Mouse (Mus musculus) intestine, embryonic 15.5 days (tissue): ENCODE measurements around the gene Zfp961. TPM values are rescaled to one million over a fixed set of nuclear protein-coding genes. Genes with fewer than 3 reads are reported as not detected.
"Not testable (repeated sequence)": the region's sequence is repeated elsewhere in the genome, so short reads cannot be mapped to it uniquely, and the experiment has no call there.

Experiments
- ATAC-seq: fragments of 200-750 bp; cut with Nextera tagmentation; 2 replicates; pipeline ENCODE4 v1.8.0; 2017; ENCODE audit warnings: moderate TSS enrichment, moderate library complexity
- H3K27ac ChIP-seq: fragments of 300-500 bp; sonication (generic); 2 replicates; pipeline ENCODE4 v1.5.1; 2015; ENCODE audit warnings: mild to moderate bottlenecking, inconsistent platforms
- H3K27me3 ChIP-seq: fragments of 300-500 bp; sonication (generic); replicated peaks from 2 replicates; pipeline ENCODE4 v1.6.1; 2015; ENCODE audit warnings: inconsistent platforms
- H3K36me3 ChIP-seq: fragments of 300-500 bp; sonication (generic); 2 replicates; pipeline ENCODE4 v1.6.1; 2015; ENCODE audit warnings: inconsistent platforms
- H3K4me1 ChIP-seq: fragments of 300-500 bp; sonication (generic); replicated peaks from 2 replicates; pipeline ENCODE4 v1.6.1; 2015; ENCODE audit warnings: inconsistent platforms
- H3K4me2 ChIP-seq: fragments of 300-500 bp; sonication (generic); replicated peaks from 2 replicates; pipeline ENCODE4 v1.6.1; 2015; ENCODE audit warnings: mild to moderate bottlenecking, inconsistent platforms
- H3K4me3 ChIP-seq: fragments of 300-500 bp; sonication (generic); replicated peaks from 2 replicates; pipeline ENCODE4 v1.5.1; 2015; ENCODE audit warnings: inconsistent platforms
- H3K9ac ChIP-seq: fragments of 300-500 bp; sonication (generic); 2 replicates; pipeline ENCODE4 v1.6.1; 2015; ENCODE audit warnings: inconsistent platforms
- H3K9me3 ChIP-seq: fragments of 300-500 bp; sonication (generic); 2 replicates; pipeline ENCODE4 v1.6.1; 2016; ENCODE audit warnings: inconsistent platforms
- WGBS: fragments of 180-500 bp; shearing (Covaris S2); methylation state at CpG from one replicate; pipeline ENCODE4 v1.1.7; 2015; 5-methylcytosine and 5-hydroxymethylcytosine counted together
- polyA plus RNA-seq: library from polyadenylated mRNA; unstranded; fragments of >200 nt; fragmentation: Nextera tagmentation; extraction: Ambion mirVana; gene quantifications from 2 replicates; pipeline ENCODE4 v1.2.1, GENCODE M21; 2015

The Zfp961 gene
- 20.7 and 23.3 TPM in 2 replicates for polyA plus RNA-seq

DNA sequence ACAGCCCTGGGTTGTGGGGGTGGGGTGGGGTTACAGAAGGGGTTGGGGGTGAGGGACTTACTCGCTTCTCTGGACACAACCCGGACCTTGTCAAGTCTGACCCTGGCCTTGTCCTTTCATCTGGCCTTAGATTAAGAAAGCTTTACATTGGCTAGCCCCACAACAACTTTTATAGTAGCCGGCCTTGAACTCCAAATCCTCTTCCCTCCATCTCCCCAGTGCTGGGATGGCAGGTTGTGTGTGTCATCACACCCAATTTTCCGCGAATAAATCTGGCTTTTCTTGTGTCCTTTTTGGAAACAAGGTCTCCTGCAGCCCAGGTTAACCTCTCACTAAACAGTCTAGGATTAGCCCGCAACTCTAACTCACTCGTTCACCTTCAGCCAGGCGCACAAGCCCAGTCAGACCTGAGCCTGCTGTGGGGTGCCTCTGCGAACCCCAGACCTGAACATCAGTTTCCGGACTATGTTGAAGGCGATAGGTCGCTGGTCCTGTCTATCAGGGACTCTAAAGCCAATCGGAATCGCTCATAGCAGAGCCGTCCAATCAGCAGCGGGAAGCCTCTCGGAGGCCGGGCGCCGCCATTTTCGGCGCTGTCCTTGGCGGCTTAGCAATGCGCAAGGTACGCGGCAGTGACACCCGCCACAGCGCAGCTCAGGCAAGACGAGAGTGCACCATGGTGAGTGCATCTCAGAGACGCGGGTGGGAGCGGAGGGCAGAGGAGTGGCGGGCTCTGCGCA, at the start of gene Zfp961:
Gene Zfp961 (plus strand): TSS at position 557 of the 740 bp plus-strand sequence.
- Histone ChIP-seq H3K36me3 (peaks cover 4% of the 10 kb centered on the region; the same call in 1 of the 2 replicates), H3K4me2 (peak within 1 kb of the TSS; percentile 65), H3K4me1 (peaks cover 4% of the 10 kb centered on the region; the same call in 1 of the 2 replicates), H3K4me3 (peak within 1 kb of the TSS; percentile 76), H3K27ac (peak within 1 kb of the TSS; percentile 84), H3K27me3 (no peaks in the 10 kb centered on the region), H3K9ac (peak within 1 kb of the TSS; percentile 80), H3K9me3 (no peaks in the 10 kb centered on the region)
- WGBS = 2% methylated on average over 34 of the region's 34 CpGs
- peak; percentile 100 for ATAC-seq

DNA sequence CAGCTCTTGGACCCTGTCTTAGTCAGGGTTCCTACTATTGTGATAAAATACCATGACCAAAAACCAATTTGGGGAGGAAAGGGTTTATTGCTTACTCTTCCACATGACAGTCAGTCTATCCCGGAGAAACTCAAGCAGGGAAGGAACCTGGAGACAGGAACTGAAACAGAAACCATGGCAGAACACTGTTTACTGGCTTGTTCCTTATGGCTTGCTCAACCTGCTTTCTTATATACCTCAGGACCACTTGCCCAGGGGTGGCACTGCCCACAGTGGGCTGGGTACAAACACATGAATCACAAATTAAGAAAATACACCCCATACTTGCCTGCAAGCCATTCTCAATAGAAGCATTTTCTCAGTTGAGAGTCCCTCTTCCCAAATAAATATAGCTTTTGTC, 47.8 kb upstream of the Zfp961 start:
- H3K4me3 ChIP-seq, ATAC-seq, H3K4me1 ChIP-seq, H3K27ac ChIP-seq, H3K9ac ChIP-seq, H3K9me3 ChIP-seq, H3K27me3 ChIP-seq, H3K4me2 ChIP-seq, H3K36me3 ChIP-seq: not testable (repeated sequence)
- WGBS = 68% methylated on average over 1 of the region's 1 CpGs

DNA sequence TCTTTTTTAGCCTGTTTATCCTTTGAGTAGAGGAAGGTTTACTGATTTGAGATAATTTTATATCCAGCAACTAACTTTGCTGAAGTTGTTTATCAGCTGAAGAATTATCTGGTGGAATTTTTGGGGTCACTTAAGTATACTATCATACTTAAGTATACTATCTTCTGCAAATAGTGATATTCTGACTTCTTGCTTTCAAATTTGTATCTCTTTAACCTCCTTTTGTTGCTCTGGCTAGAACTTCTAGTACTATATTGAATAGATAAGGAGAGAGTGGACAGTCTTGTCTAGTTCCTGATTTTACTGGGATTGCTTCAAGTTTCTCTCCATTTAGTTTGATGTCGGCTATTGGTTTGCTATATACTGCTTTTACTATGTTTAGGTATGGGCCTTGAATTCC, 44.0 kb upstream of the Zfp961 start:
- H3K27me3 ChIP-seq = no peaks in the 10 kb centered on the region
- no peak for ATAC-seq
- H3K36me3 ChIP-seq = no peaks in the 10 kb centered on the region
- no peak overlapping the region for H3K4me2 ChIP-seq
- no peak overlapping the region for H3K4me3 ChIP-seq
- H3K27ac ChIP-seq = no peak overlapping the region
- 92% methylated on average over 1 of the region's 1 CpGs for WGBS
- H3K4me1 ChIP-seq = no peaks in the 10 kb centered on the region
- H3K9ac ChIP-seq = no peak overlapping the region
- H3K9me3 ChIP-seq = no peaks in the 10 kb centered on the region

DNA sequence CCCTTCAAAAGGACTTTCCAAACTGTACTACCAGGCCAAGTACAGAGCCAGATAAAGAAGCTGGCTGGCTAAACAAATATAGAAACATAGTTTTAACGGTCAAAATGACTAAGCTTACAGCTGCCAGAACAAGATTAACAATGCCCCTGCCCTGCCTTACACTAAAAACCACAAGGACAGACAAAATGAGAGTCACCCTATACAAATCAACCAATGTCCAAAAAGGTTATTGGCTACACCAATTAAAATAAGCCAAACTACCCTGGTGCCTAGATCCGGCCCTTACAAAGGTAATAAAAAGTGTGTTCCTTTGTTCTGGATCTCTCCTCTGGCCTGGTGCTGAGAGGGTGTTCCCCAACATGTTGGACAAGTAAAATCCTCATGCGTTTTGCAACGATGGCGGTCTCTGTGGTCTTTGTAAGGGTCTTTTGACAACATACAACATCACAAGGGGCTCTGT, 43.0 kb upstream of the Zfp961 start:
- 0 out of 2 replicates have a peak overlapping the region, but pooled peaks have one; percentile 94 for H3K27ac ChIP-seq
- no peak for ATAC-seq
- H3K4me1 ChIP-seq = no peaks in the 10 kb centered on the region
- no peak overlapping the region for H3K9ac ChIP-seq
- 96% methylated on average over 5 of the region's 5 CpGs for WGBS
- H3K27me3 ChIP-seq = no peaks in the 10 kb centered on the region
- H3K9me3 ChIP-seq = no peaks in the 10 kb centered on the region
- H3K4me3 ChIP-seq = peak overlapping the region; percentile 60
- H3K36me3 ChIP-seq = no peaks in the 10 kb centered on the region
- H3K4me2 ChIP-seq = peak overlapping the region; percentile 51

DNA sequence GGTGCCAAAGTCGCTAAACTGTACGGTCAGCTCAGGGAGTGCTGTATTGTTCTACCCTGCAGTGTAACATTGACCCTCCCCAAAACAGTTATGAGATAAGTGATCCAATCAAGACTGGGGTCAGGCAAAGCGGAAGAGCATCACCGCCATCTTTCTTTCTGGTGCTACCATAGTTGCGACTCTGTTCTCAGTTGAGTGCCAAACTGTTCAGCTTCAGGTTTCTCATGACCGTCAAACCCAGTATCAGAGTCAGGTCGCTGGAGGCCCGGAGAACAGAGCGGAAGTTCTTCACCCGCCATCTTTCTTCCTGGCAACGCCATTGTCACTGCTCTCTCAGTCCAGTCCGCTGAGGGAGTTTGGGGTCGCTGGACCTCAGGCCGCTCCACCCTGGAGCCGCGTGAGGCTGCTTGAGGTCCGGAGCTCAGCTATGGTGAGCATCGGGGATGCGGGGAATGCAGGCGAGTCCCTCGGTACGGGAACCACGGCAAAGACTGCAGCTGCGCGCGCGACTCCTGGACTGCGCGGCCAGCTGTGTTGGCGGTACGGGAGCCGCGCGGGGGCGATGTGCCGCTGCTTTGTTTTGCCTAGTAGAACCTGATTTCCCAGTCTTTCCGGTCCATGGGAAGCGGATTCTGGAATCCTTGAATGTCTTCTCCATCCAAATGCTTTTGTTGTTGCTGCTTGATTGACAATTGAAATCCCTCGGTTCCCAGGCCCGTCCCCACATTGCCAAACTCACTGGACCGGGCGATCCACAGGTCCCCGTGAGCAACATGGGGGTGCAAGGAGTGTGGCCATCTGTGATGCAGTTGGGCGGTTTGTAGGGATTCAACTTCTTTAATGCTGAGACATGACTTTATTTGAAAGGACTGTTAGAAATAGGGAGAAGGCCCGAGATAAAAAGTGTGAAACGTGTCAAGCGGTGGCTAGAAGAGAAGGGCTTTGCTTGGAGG, 42.3 kb upstream of the Zfp961 start, which contains the start of the genes Zfp882 and Zfp617:
Gene Zfp882 (plus strand): TSS at position 300 of the 953 bp plus-strand sequence.
Gene Zfp617 (plus strand): TSS at position 327 of the 953 bp plus-strand sequence.
- H3K4me3 ChIP-seq = peak within 1 kb of the TSS; percentile 60
- H3K27ac ChIP-seq = peak within 1 kb of the TSS; percentile 94
- H3K36me3 ChIP-seq = no peaks in the 10 kb centered on the region
- H3K9me3 ChIP-seq = no peaks in the 10 kb centered on the region
- no peaks in the 10 kb centered on the region for H3K4me1 ChIP-seq
- peak within 1 kb of the TSS; percentile 86 for H3K9ac ChIP-seq
- WGBS = 6% methylated on average over 47 of the region's 47 CpGs
- ATAC-seq = peak; percentile 98
- H3K4me2 ChIP-seq = peak within 1 kb of the TSS; percentile 51
- no peaks in the 10 kb centered on the region for H3K27me3 ChIP-seq

DNA sequence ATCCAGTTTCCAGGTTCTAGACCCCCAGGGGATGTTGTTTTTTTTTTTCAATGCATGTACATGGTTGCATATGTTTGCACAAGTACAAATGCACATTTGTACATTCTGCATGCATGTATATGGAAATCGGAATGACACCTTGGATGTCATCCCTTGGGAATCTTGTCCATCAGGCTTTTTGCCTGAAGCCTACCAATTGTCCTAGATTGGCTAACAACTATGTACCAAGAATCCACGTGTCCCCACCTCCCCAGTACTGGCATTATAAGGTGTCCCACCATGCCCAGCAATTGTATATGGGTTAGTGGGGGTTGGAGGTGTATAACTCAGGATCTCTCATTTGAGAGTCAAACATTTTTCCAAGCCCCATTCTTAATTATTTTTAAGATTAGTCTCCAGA, 38.6 kb upstream of the Zfp961 start:
- Histone ChIP-seq H3K4me1 (no peaks in the 10 kb centered on the region), H3K9ac (no peak overlapping the region), H3K4me2 (no peak overlapping the region), H3K36me3 (peaks cover 5% of the 10 kb centered on the region; the same call in 1 of the 2 replicates), H3K4me3 (no peak overlapping the region), H3K27ac (no peak overlapping the region), H3K27me3 (no peaks in the 10 kb centered on the region), H3K9me3 (no peaks in the 10 kb centered on the region)
- no peak for ATAC-seq
- 84% methylated on average over 2 of the region's 2 CpGs for WGBS

DNA sequence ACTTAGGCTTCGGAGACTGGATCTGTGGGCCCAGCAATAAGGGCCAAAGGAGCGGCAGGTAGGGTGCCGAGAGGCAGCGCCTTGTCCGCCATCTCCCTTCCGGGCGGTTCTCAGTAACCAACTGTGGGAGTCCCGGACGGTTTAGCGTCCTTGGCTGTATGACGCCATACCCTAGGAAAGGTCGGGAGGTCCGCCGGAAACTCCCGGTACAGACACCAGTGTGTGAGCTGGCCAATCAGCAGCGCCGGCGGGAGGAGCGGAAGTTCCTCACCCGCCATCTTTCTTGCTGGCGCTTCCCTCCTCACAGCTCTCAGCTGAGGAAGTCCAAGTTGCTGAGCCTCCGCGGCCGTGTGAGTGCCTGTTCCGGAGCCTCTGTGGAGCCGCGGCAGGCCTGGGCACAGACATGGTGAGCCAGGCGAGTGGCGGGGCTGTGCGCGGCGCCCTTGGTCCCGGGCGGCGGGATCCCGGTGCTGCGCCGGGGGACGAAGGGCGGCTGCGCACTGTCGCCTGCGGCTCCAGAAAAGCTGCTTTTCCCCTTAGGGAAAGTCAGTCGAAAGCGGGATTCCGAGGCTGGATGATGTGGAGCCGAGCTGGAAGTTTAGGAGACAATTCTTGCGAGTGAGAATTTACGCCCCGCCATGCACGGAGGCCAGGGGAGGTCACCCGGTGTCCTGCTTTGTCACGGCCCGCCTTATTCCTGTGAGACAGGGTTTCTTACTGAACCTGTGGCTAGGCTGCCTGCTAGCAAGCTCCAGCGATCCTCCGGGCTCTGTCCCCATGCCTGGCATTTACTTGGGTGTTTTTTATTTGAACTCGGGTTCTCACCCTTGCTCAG, 28.1 kb upstream of the Zfp961 start:
- H3K4me3 ChIP-seq = peak overlapping the region; percentile 56
- H3K27me3 ChIP-seq = no peaks in the 10 kb centered on the region
- no peaks in the 10 kb centered on the region for H3K36me3 ChIP-seq

DNA sequence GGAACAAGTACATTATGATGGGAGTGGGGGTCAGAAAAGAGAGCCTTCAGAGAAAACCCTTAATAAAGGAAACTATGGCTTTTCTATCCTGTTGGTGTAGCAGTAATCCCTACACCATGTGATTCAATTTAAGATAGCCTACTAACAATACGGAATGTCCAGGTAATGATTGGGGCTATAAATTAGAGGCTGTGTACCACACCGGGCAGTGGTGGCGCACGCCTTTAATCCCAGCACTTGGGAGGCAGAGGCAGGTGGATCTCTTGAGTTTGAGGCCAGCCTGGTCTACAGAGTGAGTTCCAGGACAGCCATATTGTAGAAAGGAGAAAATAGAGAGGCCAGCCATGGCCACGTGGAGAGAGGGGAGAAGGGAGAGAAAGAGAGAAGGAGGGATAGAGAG, 25.0 kb upstream of the Zfp961 start:
- Histone ChIP-seq H3K36me3 (peaks cover 17% of the 10 kb centered on the region), H3K27me3 (no peaks in the 10 kb centered on the region), H3K4me2 (no peak overlapping the region), H3K9ac (no peak overlapping the region), H3K9me3 (no peaks in the 10 kb centered on the region), H3K4me1 (no peaks in the 10 kb centered on the region), H3K4me3 (no peak overlapping the region), H3K27ac (no peak overlapping the region)
- no peak for ATAC-seq
- WGBS = 94% methylated on average over 5 of the region's 5 CpGs

More for the DNA sequence above, 28.1 kb upstream of the Zfp961 start:
- peak overlapping the region; percentile 98 for H3K27ac ChIP-seq
- WGBS = under 1% methylated on average over 57 of the region's 57 CpGs
- H3K9ac ChIP-seq = peak overlapping the region; percentile 89
- peak overlapping the region; percentile 67 for H3K4me2 ChIP-seq
- no peaks in the 10 kb centered on the region for H3K4me1 ChIP-seq
- peak; percentile 100 for ATAC-seq
- H3K9me3 ChIP-seq = no peaks in the 10 kb centered on the region

DNA sequence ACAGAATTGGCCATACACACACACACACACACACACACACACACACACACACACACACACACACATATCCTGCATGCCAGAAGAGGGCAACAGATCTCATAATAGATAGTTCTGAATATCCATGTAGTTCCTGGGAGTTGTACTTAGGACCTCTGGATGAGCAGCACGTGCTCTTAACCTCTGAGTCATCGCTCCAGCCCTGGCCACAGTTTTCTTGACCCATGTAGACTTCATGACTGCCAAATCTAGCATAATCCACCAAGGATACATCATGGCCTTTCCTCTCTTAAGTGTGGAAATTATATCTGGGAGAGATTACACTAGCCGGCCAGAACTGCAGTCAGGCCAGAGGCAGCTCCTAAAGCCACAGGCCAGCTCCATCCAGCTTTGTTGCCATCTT, 24.3 kb upstream of the Zfp961 start:
- Histone ChIP-seq H3K27me3 (no peaks in the 10 kb centered on the region), H3K36me3 (peaks cover 22% of the 10 kb centered on the region), H3K9ac (no peak overlapping the region), H3K9me3 (no peaks in the 10 kb centered on the region), H3K4me3 (no peak overlapping the region), H3K4me1 (no peaks in the 10 kb centered on the region), H3K27ac (no peak overlapping the region), H3K4me2 (no peak overlapping the region)
- no peak for ATAC-seq
- 89% methylated on average over 3 of the region's 3 CpGs for WGBS

DNA sequence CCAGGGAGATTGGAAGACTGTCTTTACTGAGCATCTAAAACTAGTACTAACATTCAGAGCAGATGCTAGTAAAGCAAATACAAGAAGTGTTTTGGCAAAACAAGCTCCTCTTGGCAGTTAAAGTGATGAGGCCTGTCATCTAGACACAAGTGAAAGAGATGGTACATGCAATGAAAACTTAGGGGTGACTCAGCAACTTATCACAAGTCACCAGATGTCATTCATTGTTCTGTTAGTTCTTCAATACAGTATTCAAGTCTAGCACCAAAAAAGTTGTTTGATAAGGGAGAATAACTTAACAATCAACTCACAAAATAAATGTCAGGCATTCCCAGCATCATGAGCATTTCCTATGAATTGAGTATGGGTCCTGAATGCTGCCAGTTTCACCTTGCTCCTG, 23.1 kb upstream of the Zfp961 start:
- Histone ChIP-seq H3K4me1 (no peaks in the 10 kb centered on the region), H3K4me3 (no peak overlapping the region), H3K4me2 (no peak overlapping the region), H3K9me3 (no peaks in the 10 kb centered on the region), H3K36me3 (peaks cover 24% of the 10 kb centered on the region), H3K27me3 (no peaks in the 10 kb centered on the region), H3K27ac (no peak overlapping the region), H3K9ac (no peak overlapping the region)
- no peak for ATAC-seq

DNA sequence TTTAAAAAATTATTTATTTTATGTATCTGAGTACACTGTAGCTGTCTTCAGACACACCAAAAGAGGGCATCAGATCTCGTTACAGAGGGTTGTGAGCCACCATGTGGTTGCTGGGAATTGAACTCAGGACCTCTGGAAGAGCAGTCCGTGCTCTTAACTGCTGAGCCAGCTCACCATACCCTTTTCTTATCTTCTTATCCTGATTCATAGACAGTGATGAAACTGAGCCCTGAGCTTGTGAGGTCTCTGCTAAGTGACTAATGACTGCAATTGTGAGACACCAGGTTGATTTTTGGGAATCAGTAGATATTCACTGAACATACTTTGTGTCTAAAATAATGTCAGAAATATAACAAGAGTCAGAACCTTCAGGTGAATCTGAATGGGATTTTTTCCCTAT, 12.8 kb upstream of the Zfp961 start:
- H3K4me1 ChIP-seq, H3K4me2 ChIP-seq, H3K36me3 ChIP-seq, H3K9me3 ChIP-seq, H3K27ac ChIP-seq, H3K27me3 ChIP-seq, H3K4me3 ChIP-seq, ATAC-seq, H3K9ac ChIP-seq: not testable (repeated sequence)
- WGBS = 70% methylated on average over 2 of the region's 2 CpGs
